Mouse (Mus musculus) bone marrow, adult 2 months (tissue): ENCODE results near the gene 2210016F16Rik.

Experiments used
- CTCF ChIP-seq: fragments of 200-500 bp; IDR thresholded peaks from 2 replicates; pipeline ENCODE4 v1.5.1; 2011; ENCODE audit warnings: low read length, control low read depth; ENCODE audit not compliant: control insufficient read depth, insufficient read depth
- POLR2A ChIP-seq: fragments of 200-500 bp; IDR thresholded peaks from 2 replicates; pipeline ENCODE4 v1.6.1; 2011; ENCODE audit warnings: low read depth, mild to moderate bottlenecking, control low read depth, low read length, borderline replicate concordance; ENCODE audit not compliant: control insufficient read depth

DNA sequence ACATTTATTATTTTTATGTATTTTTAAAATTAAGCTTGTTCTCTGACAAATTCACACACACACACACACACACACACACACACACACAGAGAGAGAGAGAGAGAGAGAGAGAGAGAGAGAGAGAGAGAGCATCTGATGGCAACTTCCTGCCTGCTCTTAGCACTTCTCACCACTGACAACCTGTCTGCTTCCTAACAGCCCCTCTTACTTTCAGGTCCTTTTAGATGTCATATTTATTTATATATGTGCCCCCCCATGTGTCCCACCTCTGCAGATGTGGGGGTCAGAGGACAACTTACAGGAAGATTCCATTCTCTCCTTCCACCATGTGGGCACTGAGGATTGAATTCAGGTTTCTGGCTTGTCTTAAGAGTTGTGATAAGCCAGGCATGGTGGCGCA lies 34.2 kb upstream of the 2210016F16Rik start:
- TF ChIP-seq CTCF (no peak), POLR2A (no peak)
